Mouse (Mus musculus) spleen, adult 2 months (tissue): ENCODE results near the gene Supt3.

Experiments used
- CTCF ChIP-seq: fragments of 200-500 bp; IDR thresholded peaks from 2 replicates; pipeline ENCODE4 v1.5.1; 2011; ENCODE audit warnings: mild to moderate bottlenecking, inconsistent platforms; ENCODE audit not compliant: insufficient read depth, insufficient read length, insufficient replicate concordance; ENCODE audit errors: extremely low read depth
- POLR2A ChIP-seq: fragments of 200-500 bp; IDR thresholded peaks from 2 replicates; pipeline ENCODE4 v1.6.1; 2011; ENCODE audit warnings: low read depth, low read length, inconsistent platforms

DNA sequence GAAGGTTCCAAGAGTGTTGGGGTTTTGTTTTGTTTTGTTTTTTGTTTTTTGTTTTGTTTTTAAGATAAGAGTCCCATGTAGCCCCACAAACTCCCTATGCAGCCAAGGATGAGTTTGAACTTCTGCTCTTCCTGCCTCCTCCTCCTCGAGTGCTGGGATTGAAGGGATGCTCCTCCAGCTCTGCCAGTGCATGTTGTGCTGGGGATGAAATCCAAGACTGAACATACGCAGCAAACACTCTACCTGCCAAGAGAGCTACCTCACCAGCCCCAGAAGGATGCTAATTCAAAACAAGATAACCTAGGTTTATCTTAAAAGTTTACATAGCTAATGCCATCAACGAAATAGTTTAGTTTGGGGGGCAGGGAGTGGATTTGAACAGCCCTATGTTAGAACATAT lies 276.4 kb downstream of the Supt3 start:
- TF ChIP-seq CTCF (no peak), POLR2A (no peak)
